Mouse (Mus musculus): ENCODE measurements around the gene Dnajc25.

Gene Dnajc25

DNA sequence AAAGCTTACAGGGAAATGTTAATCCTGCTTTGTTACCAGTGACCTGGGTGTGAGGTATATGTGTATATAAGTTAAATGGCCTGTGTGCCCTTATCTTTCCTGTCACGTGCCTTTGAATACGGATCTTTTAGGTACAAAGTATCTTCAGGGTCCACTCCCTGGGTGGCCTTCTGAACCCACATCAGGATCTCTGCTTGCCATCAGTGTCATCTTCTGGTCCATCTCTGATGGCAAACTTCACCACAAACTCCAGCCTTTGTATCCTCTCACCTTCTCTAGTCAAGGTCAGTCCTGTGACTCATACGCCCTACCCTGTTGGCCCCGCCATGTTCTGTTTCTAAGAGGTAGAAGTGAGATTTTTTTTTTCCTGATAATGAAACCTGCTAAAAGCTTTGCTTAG lies at the start of gene Dnajc25:
Gene Dnajc25, plus strand, starts transcription at position 301 of the 400 bp plus-strand sequence.
- DNase-seq (ENCODE audit: low spot score): no peak

DNA sequence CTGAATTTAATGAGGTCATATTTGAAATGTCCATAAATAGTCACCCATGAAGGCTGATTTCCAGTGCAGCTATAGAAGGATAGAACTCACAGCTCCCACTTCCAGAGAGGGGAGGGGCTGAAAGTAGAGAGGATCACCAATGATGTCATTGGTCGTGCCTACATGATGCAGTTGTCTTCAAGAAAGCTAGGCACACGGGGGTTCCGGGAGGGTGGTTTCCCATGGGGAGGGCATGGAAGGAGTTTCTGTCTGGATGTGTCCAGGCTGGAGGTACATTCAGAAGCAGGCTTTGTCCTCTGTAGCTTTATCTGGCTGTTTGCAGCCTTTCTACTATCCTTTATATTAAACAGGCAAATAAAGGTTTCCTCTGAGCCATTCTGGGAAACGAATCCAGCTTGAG lies 46.5 kb upstream of the Dnajc25 start:
- no peak for DNase-seq (ENCODE audit: low spot score)

DNA sequence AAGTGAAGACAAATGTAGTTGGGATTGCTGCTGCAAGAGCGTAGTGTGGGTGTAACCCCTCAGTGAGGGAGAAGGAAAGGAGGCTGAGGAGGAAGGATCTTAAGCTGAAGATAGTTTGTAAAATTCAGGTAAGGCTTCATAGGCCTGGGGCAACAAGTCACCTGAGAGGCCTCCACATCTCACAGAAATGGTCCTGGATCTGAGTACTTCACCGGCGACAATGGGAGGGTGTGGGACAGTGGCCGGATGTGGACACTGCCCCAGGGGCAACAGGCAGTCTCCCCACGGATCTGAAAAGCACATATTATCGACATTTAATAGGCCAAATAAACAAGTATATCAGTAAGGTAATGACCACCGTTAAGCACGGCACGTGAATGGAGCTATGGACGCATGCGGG lies 42.2 kb upstream of the Dnajc25 start:
- no peak for DNase-seq (ENCODE audit: low spot score)

DNA sequence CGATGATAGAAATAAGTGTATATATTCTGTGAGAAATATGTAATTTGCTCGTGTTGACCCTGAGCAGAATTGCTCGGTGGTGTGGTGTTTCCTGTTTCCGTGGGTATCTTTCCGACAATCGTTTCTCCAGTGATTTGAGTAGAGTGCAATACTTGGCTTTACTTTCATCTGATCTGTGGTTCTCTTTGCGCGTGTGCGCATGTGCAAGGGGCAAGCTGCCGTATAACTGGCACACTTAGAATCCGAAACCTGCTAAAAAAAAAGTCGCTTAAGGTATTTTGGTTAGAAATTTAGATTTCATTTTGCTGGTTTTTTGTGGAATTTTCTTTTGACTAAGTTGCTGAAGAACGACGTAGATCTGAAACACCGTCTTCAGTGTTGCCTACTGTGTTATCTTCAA lies 33.1 kb upstream of the Dnajc25 start:
- DNase-seq (ENCODE audit: low spot score): no peak

DNA sequence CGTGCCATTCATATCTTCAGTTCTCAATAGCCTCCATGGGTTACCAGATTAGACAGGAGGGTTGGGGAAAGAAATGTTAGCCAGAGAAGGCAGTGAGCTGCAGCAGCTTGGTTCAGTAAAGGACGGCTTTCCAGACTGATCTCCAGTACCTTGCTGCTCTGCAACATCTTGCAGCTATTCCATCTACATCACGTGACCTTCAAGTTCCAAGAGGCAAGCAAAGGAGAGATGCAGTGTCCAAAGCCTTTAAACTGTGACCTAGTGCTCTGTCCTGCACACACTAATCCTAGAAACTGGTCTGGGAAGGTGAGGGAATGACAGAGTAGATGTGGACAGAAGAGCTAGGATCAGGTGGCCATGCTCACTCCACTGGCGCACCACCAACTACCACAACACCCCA lies 31.6 kb upstream of the Dnajc25 start:
- no peak for DNase-seq (ENCODE audit: low spot score)

DNA sequence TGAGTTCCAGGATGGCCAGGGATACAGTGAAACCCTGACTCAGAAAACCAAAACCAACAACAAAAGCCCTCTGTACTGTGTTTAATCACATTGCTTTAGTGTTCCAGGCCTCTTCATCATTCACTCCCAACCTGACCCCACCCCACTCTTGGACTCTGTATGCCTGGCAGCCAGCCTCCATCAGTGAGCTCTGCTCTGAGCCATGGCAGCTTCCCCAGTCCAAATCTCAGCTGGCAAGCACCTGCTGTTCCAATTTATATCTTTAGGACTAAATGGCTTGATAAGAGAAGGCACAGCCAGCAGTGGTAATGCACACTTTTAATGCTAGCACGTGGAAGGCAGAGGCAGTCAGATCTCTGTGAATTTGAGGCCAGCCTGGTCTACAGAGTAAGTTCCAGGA lies 29.7 kb upstream of the Dnajc25 start:
- DNase-seq (ENCODE audit: low spot score): no peak

DNA sequence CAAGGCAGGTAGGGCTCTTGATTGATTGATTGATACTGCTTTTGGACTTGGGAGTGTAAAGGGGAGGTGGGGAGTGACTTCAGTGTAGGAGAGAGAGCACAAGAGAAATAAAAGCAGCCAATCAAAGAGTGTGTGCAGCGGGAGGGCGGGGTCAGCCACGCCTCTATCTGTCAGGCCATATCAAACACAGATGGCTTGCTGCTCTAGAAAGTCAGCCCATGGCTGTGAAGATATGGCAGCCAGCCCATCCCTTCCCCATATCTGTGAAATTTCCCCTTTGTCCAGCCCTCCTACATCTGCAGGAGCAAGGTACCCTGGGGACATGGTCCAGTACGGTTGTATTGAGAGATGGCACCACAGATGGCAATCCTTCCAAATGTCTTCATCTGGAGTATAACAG lies 24.2 kb upstream of the Dnajc25 start:
- DNase-seq (ENCODE audit: low spot score): peak; percentile 79

DNA sequence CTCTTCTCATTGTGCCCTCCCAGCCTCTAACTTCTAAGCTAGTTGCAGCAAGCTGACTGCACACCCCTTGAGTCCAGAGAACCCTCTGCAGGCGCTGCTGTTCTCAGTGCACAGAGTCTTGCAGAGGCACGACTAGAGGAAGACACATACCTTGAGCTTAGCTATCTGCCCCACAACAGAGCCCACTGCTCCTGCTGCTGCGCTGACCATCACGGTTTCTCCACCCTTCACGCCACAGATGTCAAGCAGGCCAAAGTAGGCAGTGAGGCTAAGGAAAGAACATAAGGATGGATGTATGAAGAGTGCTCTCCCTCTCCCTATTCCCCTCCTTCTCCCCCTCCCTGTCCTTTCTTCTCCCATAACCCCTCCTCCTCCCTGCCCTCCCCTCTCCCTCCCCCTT lies 19.2 kb upstream of the Dnajc25 start:
- no peak for DNase-seq (ENCODE audit: low spot score)

DNA sequence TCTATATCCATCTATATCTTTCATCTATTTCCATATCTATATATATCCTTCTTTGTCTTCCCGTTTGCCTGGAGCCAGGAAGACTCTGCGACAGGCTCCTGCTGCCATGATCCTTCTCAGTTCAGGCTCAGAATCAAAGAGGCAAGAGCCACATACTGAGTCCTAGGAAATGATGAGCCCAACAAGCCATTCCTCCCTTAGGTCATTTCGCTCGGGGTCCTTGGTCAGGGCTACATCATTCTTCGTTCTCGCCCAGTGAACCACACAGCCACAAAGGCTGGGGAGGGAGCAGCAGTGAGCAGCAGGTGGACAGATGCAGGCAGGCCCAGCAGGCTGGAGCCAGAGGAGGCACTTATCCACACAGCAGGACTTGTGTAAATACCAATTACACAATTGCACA lies 13.4 kb upstream of the Dnajc25 start:
- no peak for DNase-seq (ENCODE audit: low spot score)

DNA sequence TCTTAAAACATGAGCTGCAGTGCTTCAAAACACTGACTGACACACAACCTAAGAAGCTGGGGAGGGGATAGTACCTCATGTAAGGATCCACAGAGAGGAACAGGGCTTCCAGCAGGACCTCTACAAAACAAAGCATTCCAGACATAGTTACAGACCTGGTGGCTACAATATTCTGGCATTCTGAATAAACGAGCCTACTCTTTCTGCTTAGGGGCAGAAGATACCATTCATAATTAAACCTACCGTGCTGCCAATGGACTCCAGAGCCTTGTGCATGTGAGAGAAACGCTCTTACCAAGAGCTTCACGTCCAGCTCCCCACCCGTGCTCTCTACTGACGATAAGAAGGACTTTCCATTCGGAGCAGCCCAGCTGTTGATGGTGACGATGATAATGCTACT lies 12.1 kb upstream of the Dnajc25 start:
- DNase-seq (ENCODE audit: low spot score): no peak

DNA sequence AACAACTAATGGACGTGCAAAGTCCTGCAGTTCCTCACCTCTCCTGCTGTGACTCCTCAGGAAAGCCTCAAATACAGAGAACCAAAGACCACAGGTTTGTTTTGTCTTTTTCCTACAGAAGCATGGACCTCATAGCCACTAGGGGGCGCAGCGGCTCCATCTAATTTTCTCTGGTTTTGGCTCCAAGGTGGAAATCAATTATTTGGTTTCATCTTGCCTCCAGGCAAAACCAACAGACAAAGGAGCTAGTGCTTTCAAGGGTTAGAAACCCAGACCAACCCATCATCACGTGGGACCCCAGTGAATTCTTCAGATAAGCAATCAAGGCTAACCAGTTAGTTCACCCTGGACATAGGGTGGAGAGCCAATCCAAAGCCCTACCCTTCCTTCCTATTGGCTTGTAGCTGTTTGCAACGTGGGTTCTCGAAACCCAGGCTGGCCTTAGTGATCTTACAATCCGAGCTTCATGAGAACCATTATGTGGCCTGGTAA lies 9.7 kb upstream of the Dnajc25 start:
- DNase-seq (ENCODE audit: low spot score): peak; percentile 86

DNA sequence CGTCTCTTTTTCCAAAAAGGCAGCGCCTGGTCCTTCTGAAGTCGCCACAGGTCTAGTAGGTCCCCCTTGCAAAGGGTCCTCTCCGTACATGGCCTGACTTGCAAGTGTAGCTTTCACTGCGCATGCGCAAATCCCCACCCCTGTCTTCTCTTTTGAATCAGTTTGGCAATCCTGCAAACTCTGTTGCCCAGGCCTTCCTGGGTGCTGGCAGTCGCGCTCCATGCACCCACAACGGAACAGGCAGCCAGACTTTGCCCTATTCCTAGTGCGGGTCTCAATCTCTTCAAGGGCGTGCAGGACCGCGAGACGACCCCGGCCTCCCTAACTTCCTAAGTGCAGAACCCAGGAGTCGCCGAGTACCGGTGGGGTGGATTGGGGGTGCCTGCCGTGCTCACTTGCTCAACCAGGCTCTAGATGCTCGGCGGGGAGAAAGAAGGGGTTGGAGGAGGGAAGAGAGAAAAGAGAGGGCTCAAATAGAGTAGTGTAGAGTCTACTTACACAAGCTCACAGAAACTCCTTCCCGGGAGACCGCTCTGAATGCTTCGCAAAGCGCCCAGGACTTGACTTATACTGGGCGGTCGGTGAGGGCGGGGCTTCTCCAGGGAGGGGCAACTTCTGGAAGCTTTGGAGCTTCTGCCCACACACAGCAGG lies 8.2 kb upstream of the Dnajc25 start, which contains the start of gene Ptgr1:
Gene Ptgr1, minus strand, starts transcription at position 580 of the 651 bp plus-strand sequence.
- DNase-seq (ENCODE audit: low spot score): peak; percentile 86

DNA sequence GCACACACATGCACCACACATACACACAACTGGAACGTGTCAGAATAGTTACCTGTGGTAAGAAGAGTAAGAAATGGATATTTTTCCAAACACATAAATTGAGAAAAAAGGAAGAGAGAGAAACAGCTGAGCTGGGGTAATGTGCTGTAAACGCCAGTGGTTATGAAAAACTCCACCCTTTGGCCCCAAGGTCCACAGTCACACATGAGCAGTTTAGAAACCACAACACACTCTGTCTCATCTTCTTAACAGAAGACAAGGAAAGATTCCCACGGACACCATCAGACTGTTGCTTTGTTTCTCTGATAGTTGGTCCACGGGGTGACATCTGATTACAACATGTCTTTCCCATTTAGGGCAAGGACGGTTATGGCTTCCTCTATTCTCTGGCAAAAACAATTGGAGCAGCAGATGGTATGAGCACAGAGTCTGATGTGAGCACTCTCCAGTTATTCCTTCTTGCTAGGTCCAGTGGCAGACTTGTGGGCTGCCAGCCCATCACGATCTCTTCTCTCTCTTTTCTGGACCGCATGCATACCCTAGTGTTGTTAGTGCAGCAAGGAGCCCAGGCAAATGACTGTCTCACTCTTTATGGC lies 5.5 kb upstream of the Dnajc25 start:
- no peak for DNase-seq (ENCODE audit: low spot score)

DNA sequence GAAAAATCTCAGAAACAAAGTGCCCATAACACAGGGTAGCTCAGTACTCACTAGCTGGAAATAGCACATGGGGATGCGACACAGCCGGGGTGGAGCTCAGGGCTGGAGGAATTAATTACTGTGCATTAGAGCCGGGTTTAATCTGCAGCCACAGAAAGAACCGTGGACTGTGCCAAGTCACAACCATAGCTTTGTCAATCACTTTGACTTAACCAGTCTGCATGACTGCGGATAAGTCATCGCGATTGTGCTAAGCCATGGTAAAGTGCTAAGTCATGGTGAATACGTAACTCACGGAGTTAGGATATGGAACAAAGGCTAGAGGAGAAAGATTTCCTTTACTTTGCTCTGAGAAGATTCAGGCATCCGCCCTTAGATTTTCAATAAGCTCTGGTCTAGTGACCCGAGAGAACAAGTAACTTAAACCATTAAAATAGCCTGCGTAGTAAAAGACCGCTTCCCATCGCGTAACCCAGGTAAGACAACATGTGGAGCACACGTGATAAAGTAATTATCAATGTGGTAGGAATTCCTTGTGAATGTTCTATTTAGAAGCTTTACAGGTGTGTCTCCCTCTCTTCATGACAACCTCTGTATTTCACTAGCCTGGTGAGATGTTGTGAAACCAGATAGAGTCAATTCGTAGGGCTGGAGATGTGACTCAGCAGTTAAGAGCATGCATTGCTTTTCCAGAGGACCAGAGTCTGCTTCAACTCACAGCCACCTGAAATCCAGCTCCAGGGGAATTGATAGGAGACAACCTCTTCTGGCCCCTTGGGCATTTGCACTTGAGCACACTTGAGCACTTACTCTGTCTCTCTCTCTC lies 4.0 kb upstream of the Dnajc25 start:
- DNase-seq (ENCODE audit: low spot score): peak; percentile 58

DNA sequence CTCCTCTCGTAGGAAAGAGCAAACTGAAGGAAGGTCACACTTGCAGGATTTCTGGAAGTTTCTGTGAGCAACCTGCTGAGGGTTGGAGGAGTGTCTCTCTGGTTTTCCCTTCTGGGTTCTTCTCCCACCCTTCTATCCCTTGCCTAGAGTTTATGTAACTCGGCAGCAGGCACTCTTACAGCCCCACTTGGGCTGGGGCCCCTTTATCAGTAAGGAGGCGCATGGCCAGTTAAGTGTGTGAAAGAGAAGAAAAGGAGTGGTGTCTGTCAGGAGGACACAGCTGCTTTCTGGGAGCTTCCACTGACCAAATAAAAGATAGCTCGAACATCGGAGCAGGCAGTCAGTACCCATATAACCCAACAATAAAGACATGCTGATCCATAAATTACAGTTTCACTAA lies 2.7 kb upstream of the Dnajc25 start:
- no peak for DNase-seq (ENCODE audit: low spot score)

DNA sequence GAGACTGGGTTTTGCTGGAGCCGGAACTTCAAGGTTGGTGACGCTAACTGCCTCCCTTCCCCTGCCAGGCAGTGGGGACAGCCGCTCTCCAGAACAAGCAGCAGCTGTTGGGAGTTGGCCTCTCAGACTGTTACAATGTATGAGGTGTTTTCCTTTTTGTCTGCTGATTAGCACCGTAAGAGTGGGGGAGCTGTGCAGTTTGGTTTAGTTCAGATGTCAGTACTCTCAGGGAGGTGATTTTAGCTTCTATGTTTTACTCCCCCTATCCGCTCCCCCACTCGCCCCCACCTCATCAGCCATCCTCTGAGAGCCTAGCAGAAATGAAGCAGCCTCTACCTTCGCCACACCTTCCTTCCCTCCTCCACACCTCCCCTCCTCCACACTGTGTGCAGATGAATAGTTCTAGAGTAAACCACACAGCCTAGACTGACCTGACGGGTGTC lies 410 bp downstream of the Dnajc25 start:
- DNase-seq (ENCODE audit: low spot score): no peak

DNA sequence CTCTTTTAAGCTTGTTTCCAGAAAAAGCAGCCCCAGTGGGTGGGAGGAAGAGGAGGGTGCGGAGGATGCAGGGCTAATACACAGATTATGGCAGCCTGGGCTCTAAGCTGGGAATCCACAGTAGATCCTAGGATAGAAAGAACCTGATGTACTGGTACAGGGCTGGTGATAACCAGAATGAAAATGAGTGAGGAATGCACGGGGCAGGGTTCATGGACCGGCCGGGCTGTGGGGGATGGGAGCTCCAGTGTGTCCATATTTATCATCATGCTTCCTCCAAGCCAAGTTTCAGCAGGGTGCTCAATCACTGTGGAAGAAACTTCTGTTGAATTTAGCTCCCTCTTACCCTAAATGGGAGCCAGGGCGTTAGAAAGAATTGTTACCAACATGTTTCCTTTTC lies 2.2 kb downstream of the Dnajc25 start:
- DNase-seq (ENCODE audit: low spot score): no peak

DNA sequence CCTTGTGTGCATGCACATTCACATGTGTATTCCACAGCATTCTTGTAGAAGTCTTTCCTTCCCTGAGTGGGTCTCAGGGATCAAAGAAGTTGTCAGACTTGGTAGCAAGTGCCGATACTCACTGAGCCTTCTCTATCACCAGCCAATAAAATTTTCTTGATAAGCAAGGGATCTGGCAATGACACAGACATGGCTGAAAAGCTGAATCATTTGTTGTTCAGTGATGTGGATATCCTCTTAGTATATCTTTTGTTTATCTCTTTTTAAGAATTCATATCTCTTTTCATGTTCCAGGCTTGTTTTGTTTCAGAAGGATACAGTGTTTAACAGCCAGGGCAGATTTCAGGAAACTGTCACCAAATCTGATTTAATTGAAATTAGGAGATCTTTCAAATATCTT lies 3.8 kb downstream of the Dnajc25 start:
- DNase-seq (ENCODE audit: low spot score): no peak

DNA sequence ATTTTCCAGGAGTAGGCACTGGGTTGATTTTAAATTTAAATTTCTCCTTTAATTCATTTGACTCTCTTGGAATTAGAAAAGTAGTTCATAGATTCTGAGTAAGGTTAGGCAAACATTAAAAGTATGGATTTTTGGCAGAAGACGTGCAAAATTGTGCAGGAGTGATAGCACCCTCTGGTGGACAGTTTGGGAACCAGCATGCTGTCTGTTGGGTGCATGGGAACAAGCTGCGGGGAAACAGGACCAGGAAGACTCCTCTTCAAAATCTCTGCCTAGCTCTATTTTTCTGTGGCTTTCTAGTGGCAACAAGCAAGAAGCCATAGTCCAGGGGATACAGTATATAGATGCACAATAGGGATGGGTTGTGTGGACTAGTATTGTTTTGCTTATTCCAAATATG lies 4.8 kb downstream of the Dnajc25 start:
- peak; percentile 72 for DNase-seq (ENCODE audit: low spot score)

DNA sequence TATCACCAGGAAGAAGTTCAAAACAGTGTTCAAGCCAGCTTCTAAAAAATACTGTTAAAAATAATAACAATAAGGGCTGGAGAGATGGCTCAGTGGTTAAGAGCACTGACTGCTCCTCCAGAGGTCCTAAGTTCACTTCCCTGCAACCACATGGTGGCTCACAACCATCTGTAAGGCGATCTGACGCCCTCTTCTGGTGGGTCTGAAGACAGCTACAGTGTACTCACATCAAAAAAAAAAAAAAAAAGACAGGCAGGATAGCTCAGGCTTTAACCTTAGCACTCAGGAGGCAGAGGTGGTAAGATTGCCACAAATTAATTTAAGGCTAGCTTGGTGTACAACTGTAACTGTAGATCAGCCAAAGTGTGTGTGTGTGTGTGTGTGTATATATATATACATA lies 5.8 kb downstream of the Dnajc25 start:
- DNase-seq (ENCODE audit: low spot score): peak; percentile 55

DNA sequence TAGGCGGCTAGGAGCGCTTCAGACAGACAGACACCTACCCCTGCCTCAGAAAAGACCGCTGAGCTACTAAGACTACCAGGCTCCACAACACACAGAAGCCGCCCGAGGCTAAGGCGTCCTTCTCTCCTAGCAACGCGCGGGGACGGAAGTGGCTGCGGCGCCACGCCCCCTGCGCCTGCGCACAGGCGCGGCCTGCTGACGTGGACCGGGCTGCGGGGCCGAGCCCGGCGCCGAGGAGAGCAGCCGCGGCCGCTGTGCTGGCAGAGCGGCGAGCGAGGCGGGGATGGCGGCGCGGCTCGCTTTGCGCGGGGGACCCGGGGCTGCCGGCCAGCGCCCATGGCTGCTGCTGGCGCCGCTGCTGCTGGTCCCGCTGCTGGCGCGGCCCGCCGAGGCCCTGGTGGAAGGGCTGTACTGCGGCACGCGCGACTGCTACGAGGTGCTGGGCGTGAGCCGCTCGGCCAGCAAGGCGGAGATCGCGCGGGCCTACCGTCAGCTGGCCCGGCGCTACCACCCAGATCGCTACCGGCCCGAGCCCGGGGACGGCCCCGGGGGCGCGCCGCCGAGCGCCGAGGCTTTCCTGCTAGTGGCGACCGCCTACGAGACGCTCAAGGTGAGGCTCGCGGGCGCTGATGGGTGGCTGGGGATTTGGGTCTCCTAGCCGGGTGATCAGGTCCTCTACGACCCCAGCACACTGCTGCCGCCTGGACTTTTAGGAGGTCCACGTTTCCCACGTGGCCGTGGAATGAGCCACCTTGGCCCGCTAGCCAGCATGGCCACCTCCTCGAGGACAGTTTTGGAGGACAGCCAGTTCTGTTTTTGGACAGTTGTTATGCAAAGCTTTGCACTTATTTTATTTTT lies 8.3 kb downstream of the Dnajc25 start, which contains the start of gene Gm20503:
Gene Gm20503, plus strand, starts transcription at position 263 of the 858 bp plus-strand sequence.
- DNase-seq (ENCODE audit: low spot score): peak; percentile 87

DNA sequence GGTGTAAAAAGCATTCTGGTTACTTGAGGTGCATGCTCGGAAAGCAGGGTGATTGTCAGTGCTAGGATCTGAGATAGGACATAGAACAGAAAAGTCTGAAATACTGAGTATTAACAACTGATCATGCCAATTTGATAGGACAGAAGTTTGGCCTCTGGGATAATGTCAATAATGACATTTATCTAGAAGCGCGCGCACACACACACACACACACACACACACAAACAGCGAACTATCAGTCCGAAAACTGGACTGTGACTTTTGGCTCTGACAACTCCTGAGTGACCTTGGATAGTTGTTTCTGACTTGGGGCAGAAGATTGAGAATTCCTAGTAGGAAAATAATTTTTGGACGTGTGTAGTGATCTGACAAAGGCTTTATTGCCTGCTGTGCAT lies 8.9 kb downstream of the Dnajc25 start:
- no peak for DNase-seq (ENCODE audit: low spot score)

All from c-Kit-positive CD71-positive TER-119-positive erythroid progenitor cells, embryonic 14.5 days (primary cell).